Mouse (Mus musculus): Measurements from ENCODE around the gene Plac9a. TPM values are rescaled to one million over a fixed set of nuclear protein-coding genes. Genes with fewer than 3 reads are reported as not detected.

The Plac9a gene
- polyA plus RNA-seq, 1 experiment: 11.0 TPM

DNA sequence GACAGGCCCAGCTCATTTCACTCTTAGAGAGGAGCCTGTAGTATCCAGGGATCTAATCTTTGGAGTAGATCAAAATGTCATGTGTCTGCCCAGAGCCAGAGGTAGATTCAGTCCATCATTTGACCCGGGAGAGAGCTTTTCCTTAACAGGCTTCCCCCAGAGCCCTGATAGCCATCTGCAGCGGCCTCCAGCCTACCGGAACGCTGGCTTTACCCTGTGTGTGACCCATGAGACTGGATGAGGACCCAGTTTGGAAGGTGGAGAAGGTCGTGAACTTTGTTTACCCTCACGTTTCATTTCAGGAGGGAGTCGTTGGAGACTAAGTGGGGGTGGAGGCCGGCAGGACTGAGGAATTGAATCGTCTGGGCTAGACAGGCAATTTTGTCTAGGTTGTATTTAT is 55.2 kb downstream of the Plac9a start:
- H3K4me1 ChIP-seq (ENCODE audit: control insufficient read depth, insufficient read depth, low read length): peaks cover 12% of the 10 kb centered on the region
- no peak overlapping the region for H3K4me3 ChIP-seq (replicated peaks; ENCODE audit: extremely low read depth, low read depth, low read length)
- DNase-seq: peak; percentile 11
- TF ChIP-seq CTCF (IDR thresholded peaks at IDR 0.05; ENCODE audit: insufficient read depth, low read length) (no peak), POLR2A (IDR thresholded peaks at IDR 0.05; ENCODE audit: borderline replicate concordance, extremely low read depth, low read depth, low read length) (no peak)
- WGBS: 47% methylated on average over 9 of the region's 9 CpGs

DNA sequence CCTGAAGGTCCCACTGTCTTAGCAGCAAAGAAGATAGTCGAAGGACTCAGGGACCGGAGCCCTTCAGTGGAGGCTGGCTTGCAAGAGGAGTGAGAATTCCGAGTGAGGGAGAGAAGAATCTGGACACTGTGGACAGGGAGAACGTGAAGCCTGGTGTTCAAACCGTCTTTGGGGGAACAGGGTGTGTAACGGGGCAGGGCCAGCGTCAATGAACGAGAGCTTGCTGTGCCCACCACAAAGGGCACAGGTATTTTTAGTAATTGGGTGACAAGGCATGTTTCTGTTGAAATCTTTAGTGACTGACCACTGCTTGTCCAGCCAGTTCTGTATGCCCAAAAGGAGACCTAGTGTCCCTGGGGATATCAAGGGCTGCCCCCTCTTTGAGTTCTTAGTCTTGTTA is 56.4 kb downstream of the Plac9a start:
- 81% methylated on average over 8 of the region's 8 CpGs for WGBS
- Histone ChIP-seq H3K4me3 (replicated peaks; ENCODE audit: extremely low read depth, low read depth, low read length) (no peak overlapping the region), H3K4me1 (ENCODE audit: control insufficient read depth, insufficient read depth, low read length) (peaks cover 12% of the 10 kb centered on the region)
- TF ChIP-seq CTCF (IDR thresholded peaks at IDR 0.05; ENCODE audit: insufficient read depth, low read length) (no peak), POLR2A (IDR thresholded peaks at IDR 0.05; ENCODE audit: borderline replicate concordance, extremely low read depth, low read depth, low read length) (no peak)
- no peak for DNase-seq

DNA sequence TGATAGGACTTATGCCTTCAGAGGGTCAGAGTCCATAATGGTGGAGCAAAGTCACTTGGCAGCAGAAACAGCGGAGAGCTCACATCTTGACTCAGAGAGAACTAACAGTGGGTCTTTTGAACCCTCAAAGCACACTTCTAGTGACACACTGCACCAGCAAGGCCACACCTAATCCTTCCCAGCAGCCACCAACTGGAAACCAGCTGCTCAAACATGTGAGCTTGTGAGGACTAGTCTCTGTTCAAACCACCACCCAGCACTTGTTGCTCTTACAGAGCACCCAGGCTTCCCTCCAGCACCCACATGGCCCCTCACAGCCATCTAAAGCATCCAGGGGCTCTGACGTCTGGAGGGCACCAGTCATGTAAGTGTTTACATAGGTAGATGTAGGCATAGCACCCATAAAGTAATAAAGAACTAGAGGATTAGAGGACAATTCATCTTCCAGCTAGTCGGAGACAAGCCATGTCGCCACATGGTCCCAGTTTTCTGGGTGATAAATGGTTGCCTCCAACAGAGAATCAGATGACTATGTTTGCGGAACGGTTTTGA is 57.0 kb downstream of the Plac9a start:
- TF ChIP-seq CTCF (IDR thresholded peaks at IDR 0.05; ENCODE audit: insufficient read depth, low read length) (no peak), POLR2A (IDR thresholded peaks at IDR 0.05; ENCODE audit: borderline replicate concordance, extremely low read depth, low read depth, low read length) (no peak)
- WGBS: 88% methylated on average over 6 of the region's 6 CpGs
- no peak for DNase-seq

DNA sequence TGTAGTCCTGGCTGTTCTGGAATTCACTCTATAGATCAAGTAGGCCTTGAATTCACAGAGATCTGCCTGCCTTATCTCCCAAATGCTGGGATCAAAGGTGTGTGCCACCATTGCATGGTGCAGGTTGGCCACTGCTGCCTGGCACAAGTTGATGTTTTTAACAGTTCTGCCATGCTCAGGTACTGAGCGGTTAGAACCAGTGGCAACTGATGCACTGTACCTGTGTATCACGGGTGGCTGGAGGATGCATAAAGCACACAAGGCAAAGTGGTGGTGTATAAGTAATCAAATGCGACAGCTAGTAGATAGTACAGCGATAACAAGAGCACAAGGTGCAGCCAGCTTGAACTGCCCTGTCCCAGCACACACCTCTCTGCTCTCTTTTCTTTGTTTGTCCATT is 58.5 kb downstream of the Plac9a start:
- TF ChIP-seq POLR2A (IDR thresholded peaks at IDR 0.05; ENCODE audit: borderline replicate concordance, extremely low read depth, low read depth, low read length) (no peak), CTCF (IDR thresholded peaks at IDR 0.05; ENCODE audit: insufficient read depth, low read length) (no peak)
- Histone ChIP-seq H3K4me3 (replicated peaks; ENCODE audit: extremely low read depth, low read depth, low read length) (no peak overlapping the region), H3K4me1 (ENCODE audit: control insufficient read depth, insufficient read depth, low read length) (peaks cover 9% of the 10 kb centered on the region)
- no peak for DNase-seq
- 87% methylated on average over 4 of the region's 4 CpGs for WGBS

More for the DNA sequence above, 57.0 kb downstream of the Plac9a start:
- Histone ChIP-seq H3K4me3 (replicated peaks; ENCODE audit: extremely low read depth, low read depth, low read length) (no peak overlapping the region), H3K4me1 (ENCODE audit: control insufficient read depth, insufficient read depth, low read length) (peaks cover 10% of the 10 kb centered on the region)

DNA sequence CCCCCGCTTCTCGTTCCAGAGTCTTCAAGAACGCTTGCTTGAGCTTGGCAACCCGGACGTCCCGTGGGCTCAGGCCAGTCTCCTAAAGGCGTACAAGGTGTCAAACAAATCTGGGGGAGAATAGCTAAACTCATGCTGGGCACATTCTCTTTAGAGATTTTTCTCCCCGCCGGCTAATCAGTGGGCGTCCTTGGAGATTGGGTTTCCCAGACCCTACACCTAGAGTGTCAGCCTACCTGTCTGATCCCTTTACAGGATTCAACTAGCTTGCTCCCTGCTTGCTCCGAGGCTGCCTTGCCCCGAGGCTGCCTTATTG is 60.3 kb downstream of the Plac9a start:
- H3K4me3 ChIP-seq (replicated peaks; ENCODE audit: extremely low read depth, low read depth, low read length): peak overlapping the region; percentile 90
- TF ChIP-seq CTCF (IDR thresholded peaks at IDR 0.05; ENCODE audit: insufficient read depth, low read length): no peak
- TF ChIP-seq POLR2A (IDR thresholded peaks at IDR 0.05; ENCODE audit: borderline replicate concordance, extremely low read depth, low read depth, low read length): no peak
- peaks cover 9% of the 10 kb centered on the region for H3K4me1 ChIP-seq (ENCODE audit: control insufficient read depth, insufficient read depth, low read length)
- 1% methylated on average over 12 of the region's 12 CpGs for WGBS
- no peak for DNase-seq

DNA sequence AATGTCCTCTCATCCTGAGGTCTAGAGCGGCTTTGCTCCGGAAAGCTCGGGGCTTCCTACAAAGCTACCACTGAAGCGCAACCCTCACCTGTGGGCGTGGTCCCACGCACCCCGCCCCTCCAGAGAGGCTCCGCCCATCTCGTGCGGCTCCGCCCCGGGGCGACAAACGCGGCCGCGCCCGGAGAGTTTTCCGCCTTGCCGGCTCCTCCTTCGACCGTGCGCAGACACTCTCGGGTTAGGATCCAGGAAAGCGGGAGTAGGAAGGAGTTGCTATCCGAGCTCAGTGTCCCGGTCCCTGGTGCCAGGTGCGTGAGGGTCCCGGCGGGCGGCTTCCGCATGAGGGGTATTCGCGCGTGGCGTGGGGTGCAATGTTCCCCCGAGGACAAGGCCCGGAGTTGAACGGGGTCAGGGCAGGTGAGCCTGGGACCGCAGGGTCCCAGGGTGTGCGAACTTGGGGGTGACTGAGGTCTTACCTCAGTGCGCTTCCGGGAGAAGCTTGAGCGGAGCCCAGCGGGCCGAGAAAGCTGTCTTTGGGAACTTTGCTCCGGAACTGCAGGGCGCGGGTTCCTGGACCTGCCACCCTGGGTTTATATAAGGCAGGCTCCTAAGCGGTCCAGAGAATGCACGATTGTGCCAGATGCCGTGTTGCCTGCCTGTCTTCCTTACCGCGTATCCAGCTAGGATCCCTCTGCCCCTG is 60.8 kb downstream of the Plac9a start, which contains the start of gene Anxa11:
TSS of gene Anxa11 (plus strand) at position 166 of the 697 bp plus-strand sequence.
- TF ChIP-seq CTCF (IDR thresholded peaks at IDR 0.05; ENCODE audit: insufficient read depth, low read length) (no peak), POLR2A (IDR thresholded peaks at IDR 0.05; ENCODE audit: borderline replicate concordance, extremely low read depth, low read depth, low read length) (peak; percentile 95)
- H3K4me3 ChIP-seq (replicated peaks; ENCODE audit: extremely low read depth, low read depth, low read length): peak within 1 kb of the TSS; percentile 90
- H3K4me1 ChIP-seq (ENCODE audit: control insufficient read depth, insufficient read depth, low read length): peaks cover 9% of the 10 kb centered on the region
- under 1% methylated on average over 54 of the region's 54 CpGs for WGBS
- DNase-seq: peak; percentile 96

DNA sequence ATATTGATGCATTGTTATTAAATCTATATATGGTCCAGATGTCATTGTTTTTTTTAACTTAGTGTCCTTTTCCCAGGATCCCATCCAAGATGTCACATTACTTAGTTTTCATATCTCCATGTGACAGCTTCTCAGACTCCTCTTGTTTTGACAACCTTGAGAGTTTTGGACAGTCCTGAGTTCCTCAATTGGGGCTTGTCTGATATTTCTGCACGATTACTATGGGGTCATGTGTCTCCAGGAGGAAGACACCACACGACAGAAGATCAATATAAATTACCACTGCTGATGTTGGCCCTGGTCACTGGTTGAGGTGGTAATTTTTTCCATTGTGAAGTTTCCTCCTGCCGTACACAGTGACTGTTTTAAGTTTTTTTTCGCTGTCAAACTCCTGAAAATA is 61.3 kb downstream of the Plac9a start:
- under 1% methylated on average over 4 of the region's 4 CpGs for WGBS
- no peak for DNase-seq
- peaks cover 7% of the 10 kb centered on the region for H3K4me1 ChIP-seq (ENCODE audit: control insufficient read depth, insufficient read depth, low read length)
- no peak overlapping the region for H3K4me3 ChIP-seq (replicated peaks; ENCODE audit: extremely low read depth, low read depth, low read length)
- TF ChIP-seq CTCF (IDR thresholded peaks at IDR 0.05; ENCODE audit: insufficient read depth, low read length) (no peak), POLR2A (IDR thresholded peaks at IDR 0.05; ENCODE audit: borderline replicate concordance, extremely low read depth, low read depth, low read length) (no peak)

DNA sequence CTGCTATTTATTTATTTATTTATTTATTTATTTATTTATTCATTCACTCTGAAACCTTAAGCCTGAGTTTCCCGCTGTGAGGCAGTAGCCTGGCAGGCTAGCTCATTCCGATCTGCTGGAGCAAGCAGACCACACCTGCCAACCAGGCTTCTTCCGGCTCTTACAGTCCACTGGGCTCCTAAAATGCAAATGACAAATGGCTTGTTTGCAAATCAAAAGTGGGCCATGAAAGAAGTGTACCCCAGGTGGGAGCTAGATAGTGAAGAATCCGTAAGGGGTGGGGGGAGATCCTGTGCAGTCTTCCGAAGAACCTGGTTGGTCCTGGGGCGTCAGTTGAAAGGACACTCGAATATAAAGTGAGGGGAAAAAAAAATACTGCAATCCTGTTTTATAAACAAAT is 61.9 kb downstream of the Plac9a start:
- DNase-seq: no peak
- Histone ChIP-seq H3K4me1 (ENCODE audit: control insufficient read depth, insufficient read depth, low read length) (peaks cover 7% of the 10 kb centered on the region), H3K4me3 (replicated peaks; ENCODE audit: extremely low read depth, low read depth, low read length) (no peak overlapping the region)
- 62% methylated on average over 7 of the region's 7 CpGs for WGBS
- TF ChIP-seq POLR2A (IDR thresholded peaks at IDR 0.05; ENCODE audit: borderline replicate concordance, extremely low read depth, low read depth, low read length) (no peak), CTCF (IDR thresholded peaks at IDR 0.05; ENCODE audit: insufficient read depth, low read length) (no peak)

DNA sequence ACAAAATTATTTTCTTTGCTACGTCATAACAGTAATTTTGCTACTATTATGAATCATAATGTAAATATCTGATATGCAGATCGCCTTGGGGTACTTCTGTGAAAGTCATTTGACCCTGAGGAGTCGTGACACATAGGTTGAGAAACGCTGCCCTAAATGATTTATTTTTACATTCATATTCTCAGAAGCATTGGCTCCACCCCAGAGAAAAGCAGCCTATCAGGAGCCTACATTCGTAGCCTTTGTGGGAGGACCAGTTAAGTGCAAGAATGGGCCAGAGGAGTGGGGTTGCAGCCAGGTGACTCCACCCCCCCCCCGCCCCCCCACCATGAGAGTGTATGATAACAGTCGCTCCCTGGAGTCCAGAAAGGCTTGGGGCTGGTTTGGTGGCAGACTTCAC is 63.1 kb downstream of the Plac9a start:
- 70% methylated on average over 7 of the region's 7 CpGs for WGBS

DNA sequence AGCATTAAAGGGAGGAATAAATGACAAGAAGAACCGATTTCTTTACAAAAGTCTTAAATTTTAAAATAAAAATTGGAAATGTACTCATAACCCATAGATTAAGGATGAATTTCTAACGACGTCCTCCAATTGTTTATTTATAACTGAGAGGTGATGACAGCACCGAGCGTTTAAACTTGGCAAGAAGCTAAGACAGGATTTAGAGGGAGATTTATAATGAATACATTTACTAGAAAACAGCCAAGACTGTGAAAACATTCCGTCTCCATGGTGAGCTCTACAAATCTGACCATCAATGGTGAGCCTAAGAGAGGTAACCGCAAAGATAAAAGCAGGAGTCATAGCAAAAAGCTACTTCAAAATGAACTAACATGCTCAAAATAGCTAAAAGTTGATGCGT is 64.5 kb downstream of the Plac9a start:
- TF ChIP-seq CTCF (IDR thresholded peaks at IDR 0.05; ENCODE audit: insufficient read depth, low read length) (no peak), POLR2A (IDR thresholded peaks at IDR 0.05; ENCODE audit: borderline replicate concordance, extremely low read depth, low read depth, low read length) (no peak)
- no peaks in the 10 kb centered on the region for H3K4me1 ChIP-seq (ENCODE audit: control insufficient read depth, insufficient read depth, low read length)
- DNase-seq: no peak
- H3K4me3 ChIP-seq (replicated peaks; ENCODE audit: extremely low read depth, low read depth, low read length): no peak overlapping the region
- 53% methylated on average over 8 of the region's 8 CpGs for WGBS

More for the DNA sequence above, 63.1 kb downstream of the Plac9a start:
- peaks cover 6% of the 10 kb centered on the region for H3K4me1 ChIP-seq (ENCODE audit: control insufficient read depth, insufficient read depth, low read length)
- DNase-seq: no peak
- no peak overlapping the region for H3K4me3 ChIP-seq (replicated peaks; ENCODE audit: extremely low read depth, low read depth, low read length)
- TF ChIP-seq CTCF (IDR thresholded peaks at IDR 0.05; ENCODE audit: insufficient read depth, low read length) (no peak), POLR2A (IDR thresholded peaks at IDR 0.05; ENCODE audit: borderline replicate concordance, extremely low read depth, low read depth, low read length) (no peak)

Other genes with a start within 250 kb of the Plac9a start
- gene Ppif, start 208.9 kb downstream of the Plac9a start, polyA plus RNA-seq (2012; rRNA removed): 28.9 and 32.4 TPM in 2 replicates
- 41.7 and 44.9 TPM in 2 replicates for gene Zcchc24, start 134.1 kb downstream of the Plac9a start, polyA plus RNA-seq (2012; rRNA removed)
- 144 and 155 TPM in 2 replicates for gene Anxa11, start 60.9 kb downstream of the Plac9a start, polyA plus RNA-seq (2012; rRNA removed)
- 3.0 and 5.7 TPM in 2 replicates for gene Tmem254a, start 24.6 kb upstream of the Plac9a start, polyA plus RNA-seq (2012; rRNA removed)
- gene Cphx1, start 35.2 kb upstream of the Plac9a start, polyA plus RNA-seq (2012; rRNA removed): not detected in 2 replicates
- 0.13 and 0.27 TPM in 2 replicates for gene Duxbl1, start 75.5 kb upstream of the Plac9a start, polyA plus RNA-seq (2012; rRNA removed)
- 317 and 490 TPM in 2 replicates for gene Gm9780, start 139.6 kb upstream of the Plac9a start, polyA plus RNA-seq (2012; rRNA removed)
- gene Tmem254c, start 164.3 kb upstream of the Plac9a start, polyA plus RNA-seq (2012; rRNA removed): 18.1 and 23.3 TPM in 2 replicates
- not detected in 2 replicates for gene Cphx2, start 178.4 kb upstream of the Plac9a start, polyA plus RNA-seq (2012; rRNA removed)
- not detected in 2 replicates for gene Cphx3, start 179.2 kb upstream of the Plac9a start, polyA plus RNA-seq (2012; rRNA removed)
- 0.06 and 0.76 TPM in 2 replicates for gene Duxbl2, start 215.2 kb upstream of the Plac9a start, polyA plus RNA-seq (2012; rRNA removed)